Mouse (Mus musculus): ENCODE results near the gene Olfr223.

GRCm38 (mm10) chr11:59635821-59636694 lies 43.0 kb upstream of the Olfr223 start:
- TF ChIP-seq CTCF (IDR thresholded peaks at IDR 0.05; ENCODE audit: extremely low read depth, insufficient read depth, insufficient read length, insufficient replicate concordance) (no peak), POLR2A (IDR thresholded peaks at IDR 0.05; ENCODE audit: low read depth, low read length) (no peak)

Data from spleen, adult 2 months (tissue).